Mouse (Mus musculus): ENCODE results near the gene Gm9945. TPM values are rescaled to one million over a fixed set of nuclear protein-coding genes. Genes with fewer than 3 reads are reported as not detected.

The Gm9945 gene
- total RNA-seq, 2 experiments from 2014 or later, result not detected

DNA sequence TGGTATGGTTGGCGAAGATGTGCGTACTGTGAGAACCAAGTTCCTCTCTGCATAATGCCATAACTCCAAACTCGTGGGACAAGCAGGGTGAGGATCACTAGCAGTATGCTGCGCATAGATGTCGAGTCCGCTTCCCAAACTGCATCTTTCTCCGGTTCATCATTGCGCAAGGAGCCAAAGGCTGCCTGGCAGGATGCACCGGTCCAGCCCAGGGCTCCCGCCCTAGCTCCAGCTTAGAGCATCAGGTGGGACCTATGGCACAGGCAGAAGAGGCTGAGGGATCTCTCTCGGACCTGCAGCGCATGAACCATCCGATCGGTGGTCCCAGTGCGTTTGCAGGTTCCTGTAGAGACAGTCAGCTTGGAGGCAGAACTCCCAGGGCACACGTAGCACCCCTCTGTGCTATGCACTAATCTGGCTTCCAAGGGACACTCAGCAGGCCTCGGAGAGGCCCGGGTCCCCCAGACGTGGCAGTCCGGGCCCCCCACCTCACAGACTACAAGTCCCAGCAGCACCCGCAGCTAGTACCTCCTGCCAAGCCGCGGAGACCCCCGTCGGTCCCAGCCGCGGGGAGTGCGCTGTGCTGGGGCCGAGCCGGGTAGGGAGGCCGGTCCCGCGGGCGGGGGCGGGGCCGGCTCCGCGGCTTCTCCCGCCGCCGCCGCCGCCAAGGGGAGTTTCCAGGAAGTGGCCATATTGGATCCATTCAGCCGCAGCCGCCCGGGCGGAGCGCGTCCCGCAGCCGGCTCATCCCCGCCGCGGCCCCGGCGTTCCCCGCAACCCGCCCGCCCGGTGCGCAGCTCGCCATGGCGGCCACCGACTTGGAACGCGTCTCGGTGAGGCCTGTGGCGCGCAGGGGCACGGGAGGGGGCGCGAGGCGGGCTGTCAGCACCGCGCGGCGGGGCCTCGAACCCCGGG lies 39.5 kb downstream of the Gm9945 start, which contains the start of gene Sept8:
Gene Sept8, plus strand, starts transcription at position 51 of the 915 bp plus-strand sequence.
- intact Hi-C loops (cut with DNase I), result no loop called here
- peak; percentile 52 for DNase-seq (ENCODE audit: low spot score)

GRCm38 (mm10) chr11:53520122-53520978 lies 40.4 kb downstream of the Gm9945 start:
- DNase-seq (ENCODE audit: low spot score), result peak; percentile 73
- intact Hi-C loops (cut with DNase I), result no loop called here

- intact Hi-C loops (cut with DNase I), result no loop called here
These were observed 41.3 kb downstream of the Gm9945 start for GRCm38 (mm10) chr11:53521120-53521820.

GRCm38 (mm10) chr11:53521821-53522131 lies 41.8 kb downstream of the Gm9945 start:
- intact Hi-C loops (cut with DNase I), result no loop called here
- peak; percentile 60 for DNase-seq (ENCODE audit: low spot score)

More at GRCm38 (mm10) chr11:53521120-53521820, 41.3 kb downstream of the Gm9945 start:
- DNase-seq (ENCODE audit: low spot score), result no peak

DNA sequence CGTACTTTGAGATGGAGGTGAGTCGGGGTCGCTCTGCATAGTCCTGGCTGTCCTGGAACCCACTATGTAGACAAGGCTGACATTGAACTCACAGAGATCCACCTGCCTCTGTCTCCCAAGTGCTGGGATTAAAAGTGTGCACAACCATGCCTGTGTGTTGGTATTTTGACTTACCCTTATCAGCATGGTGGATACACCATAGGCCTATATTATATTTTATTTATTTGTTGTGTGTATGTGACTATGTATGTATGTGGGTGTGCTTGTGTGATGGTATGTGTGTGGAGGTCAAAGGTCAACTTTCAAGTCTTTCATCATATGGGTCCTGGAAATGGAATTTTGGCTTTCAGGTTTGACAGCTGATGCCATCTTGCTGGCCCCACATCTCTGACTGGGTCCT lies 42.4 kb downstream of the Gm9945 start:
- intact Hi-C loops (cut with DNase I), result no loop called here
- DNase-seq (ENCODE audit: low spot score), result no peak

GRCm38 (mm10) chr11:53522930-53523329 lies 43.0 kb downstream of the Gm9945 start:
- no peak for DNase-seq (ENCODE audit: low spot score)
- intact Hi-C loops (cut with DNase I), result no loop called here

- intact Hi-C loops (cut with DNase I), result no loop called here
- no peak for DNase-seq (ENCODE audit: low spot score)
These were observed 43.8 kb downstream of the Gm9945 start for GRCm38 (mm10) chr11:53523545-53524405.

GRCm38 (mm10) chr11:53524905-53525304 lies 44.9 kb downstream of the Gm9945 start:
- no peak for DNase-seq (ENCODE audit: low spot score)
- intact Hi-C loops (cut with DNase I), result loop anchor here (5.0 kb wide), 1 partner anchor 57 kb away; no protein-coding TSS in a partner anchor

DNA sequence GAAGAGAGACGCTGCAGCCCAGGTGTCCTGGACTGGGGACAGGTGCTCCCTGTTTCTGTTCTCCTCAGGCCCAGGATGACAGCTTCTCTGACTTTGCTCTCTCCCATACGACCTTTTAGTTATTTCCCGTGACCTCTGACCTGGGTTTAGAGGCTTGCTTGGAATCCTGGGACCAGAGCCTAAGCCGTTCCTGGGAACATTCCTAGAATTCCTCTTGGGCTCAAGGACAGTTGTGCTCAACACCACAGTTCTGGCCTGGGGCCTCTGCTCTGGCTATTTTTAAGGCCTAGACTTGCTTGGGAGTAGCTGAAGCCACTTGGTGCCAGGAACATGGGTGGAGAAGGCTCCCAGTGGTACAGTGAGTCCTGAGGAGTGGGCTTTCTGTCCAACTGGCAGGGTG lies 45.5 kb downstream of the Gm9945 start:
- intact Hi-C loops (cut with DNase I), result loop anchor here (5.0 kb wide), 1 partner anchor 57 kb away; no protein-coding TSS in a partner anchor
- peak; percentile 29 for DNase-seq (ENCODE audit: low spot score)

- no peak for DNase-seq (ENCODE audit: low spot score)
- intact Hi-C loops (cut with DNase I), result loop anchor here (5.0 kb wide), 1 partner anchor 54 kb away; no protein-coding TSS in a partner anchor
These were observed 48.7 kb downstream of the Gm9945 start for GRCm38 (mm10) chr11:53528397-53529252.

DNA sequence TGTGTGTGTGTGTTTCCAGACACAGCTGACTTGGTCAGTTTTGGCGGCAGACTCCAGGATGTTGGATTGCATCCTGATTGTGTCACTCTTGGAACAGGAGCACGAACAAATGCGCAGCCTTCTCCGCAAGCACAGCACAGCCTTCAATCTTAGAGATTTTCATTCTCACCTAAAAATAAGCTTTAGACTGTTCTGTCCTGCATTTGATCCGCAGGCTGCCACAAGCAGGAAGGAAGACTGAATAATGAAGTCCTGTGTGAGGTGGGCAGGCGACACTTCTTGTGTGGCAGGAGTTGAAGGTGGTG lies 49.2 kb downstream of the Gm9945 start:
- DNase-seq (ENCODE audit: low spot score), result peak; percentile 62
- intact Hi-C loops (cut with DNase I), result loop anchor here (5.0 kb wide), 1 partner anchor 53 kb away; no protein-coding TSS in a partner anchor

- intact Hi-C loops (cut with DNase I), result no loop called here
- no peak for DNase-seq (ENCODE audit: low spot score)
These were observed 50.0 kb downstream of the Gm9945 start for GRCm38 (mm10) chr11:53530001-53530400.

Other genes with a start within 250 kb of the Gm9945 start
- 100 to 1,000 TPM; 124 to 135 TPM for gene Hspa4, start 179.7 kb upstream of the Gm9945 start, total RNA-seq (2021)
- gene Zcchc10, start 155.5 kb upstream of the Gm9945 start, total RNA-seq (2021), result 1 to 10 TPM; 6.1 to 7.9 TPM
- gene Aff4, start 129.3 kb upstream of the Gm9945 start, total RNA-seq (2021), result 10 to 100 TPM; 84.5 to 91.1 TPM
- gene Leap2, start 57.0 kb upstream of the Gm9945 start, total RNA-seq (2021), result not detected
- 1,000 to 10,000 TPM; 2,761 to 2,992 TPM for gene Uqcrq, start 49.3 kb upstream of the Gm9945 start, total RNA-seq (2021)
- under 1 TPM; 0.22 to 0.68 TPM for gene Gdf9, start 49.1 kb upstream of the Gm9945 start, total RNA-seq (2021)
- not detected for gene Gm10447, start 23.1 kb upstream of the Gm9945 start, total RNA-seq (2021)
- gene Shroom1, start 23.0 kb upstream of the Gm9945 start, total RNA-seq (2021), result under 1 TPM; 0.49 to 0.59 TPM
- not detected for gene Gm9837, start 9.7 kb upstream of the Gm9945 start, total RNA-seq (2021)
- under 1 TPM; 0.08 to 0.17 TPM for gene Sowaha, start 108 bp downstream of the Gm9945 start, total RNA-seq (2021)
- 10 to 100 TPM; 32.0 to 37.0 TPM for gene Sept8, start 39.1 kb downstream of the Gm9945 start, total RNA-seq (2021)
- 1 to 10 TPM; 7.6 to 9.6 TPM for gene Kif3a, start 87.2 kb downstream of the Gm9945 start, total RNA-seq (2021)
- not detected for gene Il4, start 138.5 kb downstream of the Gm9945 start, total RNA-seq (2021)
- gene Il13, start 154.5 kb downstream of the Gm9945 start, total RNA-seq (2021), result not detected
- gene Rad50, start 227.2 kb downstream of the Gm9945 start, total RNA-seq (2021), result 1 to 10 TPM; 6.3 to 6.7 TPM
- not detected for gene Il5, start 240.6 kb downstream of the Gm9945 start, total RNA-seq (2021)

Data from heart, postnatal 25 days (tissue).